Mouse (Mus musculus) lung, postnatal 0 days (tissue): Measurements from ENCODE around the gene Fam189b. TPM values are rescaled to one million over a fixed set of nuclear protein-coding genes. Genes with fewer than 3 reads are reported as not detected.

Experiments used
- ATAC-seq: fragments of 200-750 bp; cut with Nextera tagmentation; 2 replicates; pipeline ENCODE4 v1.8.0; 2017; ENCODE audit warnings: moderate library complexity
- DNase-seq: peaks from one replicate; pipeline ENCODE4 v3.0.0-alpha.2; 2016; ENCODE audit warnings: low spot score
- H3K27ac ChIP-seq: fragments of 300-500 bp; sonication (generic); 2 replicates; pipeline ENCODE4 v1.5.1; 2014; ENCODE audit warnings: antibody characterized with exemption, mild to moderate bottlenecking, low read length, mixed read lengths
- H3K27me3 ChIP-seq: fragments of 300-500 bp; sonication (generic); replicated peaks from 2 replicates; pipeline ENCODE4 v1.6.1; 2014; ENCODE audit warnings: low read length, mixed read lengths; ENCODE audit not compliant: insufficient read depth
- H3K36me3 ChIP-seq: fragments of 300-500 bp; sonication (generic); 2 replicates; pipeline ENCODE4 v1.6.1; 2014; ENCODE audit warnings: low read length, mixed read lengths; ENCODE audit not compliant: insufficient read depth
- H3K4me1 ChIP-seq: fragments of 300-500 bp; sonication (generic); 2 replicates; pipeline ENCODE4 v1.6.1; 2014; ENCODE audit warnings: antibody characterized with exemption, low read depth, low read length, mixed read lengths; ENCODE audit not compliant: insufficient read depth
- H3K4me2 ChIP-seq: fragments of 300-500 bp; sonication (generic); replicated peaks from 2 replicates; pipeline ENCODE4 v1.6.1; 2014; ENCODE audit warnings: low read depth, mild to moderate bottlenecking, low read length, moderate library complexity, mixed read lengths
- H3K4me3 ChIP-seq: fragments of 300-500 bp; sonication (generic); 2 replicates; pipeline ENCODE4 v1.5.1; 2014; ENCODE audit warnings: low read depth, low read length
- H3K9ac ChIP-seq: fragments of 300-500 bp; sonication (generic); replicated peaks from 2 replicates; pipeline ENCODE4 v1.6.1; 2014; ENCODE audit warnings: low read depth, mild to moderate bottlenecking
- H3K9me3 ChIP-seq: fragments of 300-500 bp; sonication (generic); 2 replicates; pipeline ENCODE4 v1.6.1; 2016; ENCODE audit warnings: low read length, mixed read lengths
- CTCF ChIP-seq: IDR thresholded peaks from 2 replicates; pipeline ENCODE4 v1.5.1; 2016; ENCODE audit warnings: antibody characterized with exemption, mild to moderate bottlenecking
- EP300 ChIP-seq: IDR thresholded peaks from 2 replicates; pipeline ENCODE4 v1.6.1; 2016; ENCODE audit warnings: antibody characterized with exemption, mild to moderate bottlenecking, control low read depth
- WGBS: fragments of 180-500 bp; shearing (Covaris S2); extraction: QIAGEN DNeasy Blood & Tissue Kit; methylation state at CpG from one replicate; pipeline ENCODE4 v1.1.7; 2014; 5-methylcytosine and 5-hydroxymethylcytosine counted together
- microRNA counts: library from miRNA; unstranded; fragments of <30 nt; microRNA quantifications from one replicate; lab custom pipeline; 2015
- microRNA-seq: library from miRNA; unstranded; fragments of <30 nt; microRNA quantifications from one replicate; pipeline ENCODE4, GENCODE M21; 2016
- polyA plus RNA-seq: library from polyadenylated mRNA; unstranded; fragments of >200 nt; fragmentation: Nextera tagmentation; extraction: Ambion mirVana; gene quantifications from 2 replicates; pipeline ENCODE4 v1.2.1, GENCODE M21; 2015

Fam189b gene
- polyA plus RNA-seq, 1 experiment from 2014 or later, result 6.6 TPM

DNA sequence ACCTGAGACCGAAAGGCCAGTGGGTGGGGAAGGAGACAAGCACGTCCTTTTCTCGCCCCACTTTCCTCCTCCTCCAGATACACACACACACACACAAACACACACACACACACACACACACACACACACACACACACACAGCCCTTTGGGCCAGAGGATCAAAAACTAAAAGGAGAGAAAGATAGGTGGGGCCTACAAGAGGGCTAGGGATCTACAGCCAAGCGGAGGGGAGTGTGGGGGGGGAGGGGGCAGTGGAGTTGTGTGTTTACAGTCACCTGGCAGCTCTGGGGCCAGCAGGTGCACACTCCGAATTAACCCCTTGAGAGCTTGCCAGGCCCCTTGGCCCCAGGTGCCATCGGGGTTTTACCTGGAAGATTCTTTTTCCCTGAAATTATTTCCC, 49.7 kb downstream of the Fam189b start:
- WGBS, result 51% methylated on average over 6 of the region's 6 CpGs
- Histone ChIP-seq H3K27me3 (no peaks in the 10 kb centered on the region), H3K27ac (peak overlapping the region; percentile 88), H3K9ac (no peak overlapping the region), H3K4me1 (peaks cover 7% of the 10 kb centered on the region), H3K36me3 (no peaks in the 10 kb centered on the region), H3K9me3 (no peaks in the 10 kb centered on the region), H3K4me2 (peak overlapping the region; percentile 69), H3K4me3 (no peak overlapping the region)
- no peak for TF ChIP-seq EP300
- TF ChIP-seq CTCF, result no peak
- ATAC-seq (peak; percentile 22), DNase-seq (peak; percentile 66)

DNA sequence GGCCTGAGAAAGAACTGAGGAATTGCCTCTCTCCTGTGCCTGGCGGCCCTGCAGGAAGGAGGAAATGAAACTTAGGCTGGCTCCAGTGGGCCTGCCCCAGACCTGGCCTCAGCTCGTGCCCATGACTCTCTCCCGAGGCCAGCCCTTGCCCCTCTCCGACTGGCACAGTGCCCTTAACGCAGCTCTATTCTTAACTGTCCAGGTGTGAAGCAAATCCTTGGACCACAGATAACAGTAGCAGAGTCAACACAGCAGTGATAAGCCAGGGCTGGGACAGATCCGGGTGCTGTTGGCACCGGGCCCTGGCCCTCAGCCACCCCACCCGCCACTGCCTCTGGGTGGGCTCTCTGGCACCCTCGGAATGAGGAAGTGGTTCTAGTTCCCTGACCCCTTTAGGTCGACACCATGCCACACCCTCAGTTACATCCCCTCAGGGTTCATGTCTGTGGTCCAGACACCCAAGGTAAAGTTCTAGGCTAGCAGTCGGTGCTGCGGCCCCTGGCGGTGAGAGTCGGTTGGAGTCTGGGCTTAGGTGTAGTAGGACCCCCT, 50.7 kb downstream of the Fam189b start:
- DNase-seq (peak; percentile 69), ATAC-seq (peak; percentile 56)
- peaks cover 7% of the 10 kb centered on the region for H3K4me1 ChIP-seq
- H3K27me3 ChIP-seq, result no peaks in the 10 kb centered on the region
- peak overlapping the region; percentile 69; the same call in 1 of the 2 replicates for H3K4me2 ChIP-seq
- no peak overlapping the region for H3K9ac ChIP-seq
- TF ChIP-seq EP300 (no peak), CTCF (peak; percentile 52)
- H3K27ac ChIP-seq, result peak overlapping the region; percentile 88
- H3K36me3 ChIP-seq, result no peaks in the 10 kb centered on the region
- no peak overlapping the region for H3K4me3 ChIP-seq
- H3K9me3 ChIP-seq, result no peaks in the 10 kb centered on the region
- WGBS, result 23% methylated on average over 14 of the region's 14 CpGs

DNA sequence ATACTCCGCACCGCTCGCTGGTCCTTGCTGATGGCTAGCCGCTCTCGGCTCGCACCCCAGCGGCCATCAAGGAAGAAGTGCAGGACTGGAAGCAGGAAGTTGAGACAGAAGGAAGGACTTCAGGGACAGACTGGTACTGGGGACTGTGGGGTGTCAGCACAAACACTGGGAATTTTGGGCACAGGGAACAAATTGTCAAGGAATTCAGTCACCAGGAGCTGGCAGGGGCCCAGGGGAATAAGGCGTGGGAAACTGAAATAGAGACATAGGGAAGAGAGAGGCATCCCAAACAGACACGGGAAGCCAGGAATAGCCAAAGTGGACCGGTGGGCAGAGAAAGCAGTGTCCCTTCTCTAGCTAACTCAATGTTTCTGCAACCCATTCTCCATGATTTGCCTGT, 53.6 kb downstream of the Fam189b start:
- no peak overlapping the region for H3K9ac ChIP-seq
- H3K9me3 ChIP-seq, result no peaks in the 10 kb centered on the region
- H3K27me3 ChIP-seq, result no peaks in the 10 kb centered on the region
- no peaks in the 10 kb centered on the region for H3K36me3 ChIP-seq
- no peak overlapping the region for H3K4me2 ChIP-seq
- ATAC-seq (no peak), DNase-seq (no peak)
- no peak overlapping the region for H3K27ac ChIP-seq
- H3K4me3 ChIP-seq, result no peak overlapping the region
- 77% methylated on average over 10 of the region's 10 CpGs for WGBS
- H3K4me1 ChIP-seq, result peaks cover 7% of the 10 kb centered on the region
- TF ChIP-seq CTCF, result no peak
- TF ChIP-seq EP300, result no peak

DNA sequence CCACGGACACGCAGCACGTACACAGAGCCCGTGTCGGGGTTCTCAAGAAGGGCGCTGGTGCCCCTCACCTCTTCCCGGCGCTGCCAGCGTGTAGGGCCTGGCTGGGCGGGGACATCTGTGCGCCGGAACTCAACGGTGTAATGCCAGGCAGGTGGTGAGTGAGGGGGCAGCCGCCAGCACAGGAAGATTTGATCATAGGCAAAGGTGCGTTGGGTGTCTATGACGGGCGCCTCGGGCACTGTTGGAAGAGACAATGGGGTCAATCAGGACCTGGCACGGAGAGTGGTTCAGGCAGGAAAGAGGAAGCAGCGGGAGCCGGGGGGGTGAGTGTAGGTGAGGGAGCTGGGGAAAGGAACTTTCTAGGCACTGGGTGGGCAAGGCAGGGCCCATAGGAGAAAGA, 54.7 kb downstream of the Fam189b start:
- Histone ChIP-seq H3K27ac (no peak overlapping the region), H3K27me3 (no peaks in the 10 kb centered on the region), H3K9me3 (no peaks in the 10 kb centered on the region), H3K4me3 (no peak overlapping the region), H3K36me3 (no peaks in the 10 kb centered on the region), H3K4me1 (peaks cover 7% of the 10 kb centered on the region), H3K4me2 (no peak overlapping the region), H3K9ac (no peak overlapping the region)
- WGBS, result 76% methylated on average over 21 of the region's 21 CpGs
- TF ChIP-seq CTCF (no peak), EP300 (no peak)
- no peak for DNase-seq
- ATAC-seq, result no peak

DNA sequence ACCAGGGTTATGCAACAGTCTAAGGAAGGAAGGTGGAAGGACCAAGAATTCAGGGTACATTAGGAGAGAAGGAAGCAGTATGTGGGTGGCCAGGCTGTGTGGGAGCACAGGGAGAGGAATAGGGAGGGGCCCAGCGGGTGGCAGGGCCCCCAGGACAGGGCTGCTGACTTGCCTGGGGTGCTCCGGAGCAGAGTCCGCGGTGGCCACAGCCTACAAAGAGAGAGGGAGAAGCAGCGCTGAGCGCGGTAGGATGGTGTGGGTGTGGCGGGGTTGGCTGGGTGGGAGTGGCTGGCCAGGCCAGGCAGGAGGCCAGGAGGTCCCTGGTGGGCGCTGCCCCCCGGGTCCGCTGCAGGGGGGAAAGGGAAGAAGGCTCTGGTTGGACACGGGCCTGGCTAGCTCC, 55.6 kb downstream of the Fam189b start:
- Histone ChIP-seq H3K36me3 (no peaks in the 10 kb centered on the region), H3K4me3 (no peak overlapping the region), H3K4me1 (peaks cover 3% of the 10 kb centered on the region), H3K27ac (no peak overlapping the region), H3K4me2 (0 out of 2 replicates have a peak overlapping the region, but pooled peaks have one; percentile 3), H3K27me3 (no peaks in the 10 kb centered on the region), H3K9ac (no peak overlapping the region), H3K9me3 (no peaks in the 10 kb centered on the region)
- 43% methylated on average over 12 of the region's 12 CpGs for WGBS
- no peak for TF ChIP-seq EP300
- TF ChIP-seq CTCF, result no peak
- ATAC-seq, result peak; percentile 8; the same call in 1 of the 2 replicates
- no peak for DNase-seq

MicroRNAs encoded within 50 kb of the gene (microRNA counts, 519-probe panel; counts per million panel counts)
- microRNA mmu-miR-92b (lab: Ali Mortazavi, UCI), result not detected

Small RNAs within 50 kb of the gene (microRNA-seq; reads per million reads assigned to microRNA genes)
- gene Mir92b, result 1,088 reads per million, percentile 75 among the genes with 10 or more reads in this experiment

Other genes with a start within 250 kb of the Fam189b start
- 11.9 and 15.0 TPM in 2 replicates for gene Ash1l, start 232.5 kb upstream of the Fam189b start, polyA plus RNA-seq
- 64.6 and 66.3 TPM in 2 replicates for gene Dap3, start 232.0 kb upstream of the Fam189b start, polyA plus RNA-seq
- 16.0 and 17.9 TPM in 2 replicates for gene Rusc1, start 89.8 kb upstream of the Fam189b start, polyA plus RNA-seq
- gene Gm43738, start 82.0 kb upstream of the Fam189b start, polyA plus RNA-seq, result not detected in 2 replicates
- gene Fdps, start 81.2 kb upstream of the Fam189b start, polyA plus RNA-seq, result 185 and 199 TPM in 2 replicates
- 0.14 and 0.32 TPM in 2 replicates for gene Pklr, start 47.0 kb upstream of the Fam189b start, polyA plus RNA-seq
- gene Hcn3, start 22.9 kb upstream of the Fam189b start, polyA plus RNA-seq, result 0.19 and 0.31 TPM in 2 replicates
- 16.2 and 17.7 TPM in 2 replicates for gene Clk2, start 18.3 kb upstream of the Fam189b start, polyA plus RNA-seq
- gene Scamp3, start 5.7 kb upstream of the Fam189b start, polyA plus RNA-seq, result 89.6 and 94.2 TPM in 2 replicates
- gene Gba, start 19.8 kb downstream of the Fam189b start, polyA plus RNA-seq, result 44.4 and 46.5 TPM in 2 replicates
- 77.3 and 77.7 TPM in 2 replicates for gene Thbs3, start 32.0 kb downstream of the Fam189b start, polyA plus RNA-seq
- gene Mtx1, start 43.9 kb downstream of the Fam189b start, polyA plus RNA-seq, result 99.3 and 116 TPM in 2 replicates
- gene Muc1, start 45.9 kb downstream of the Fam189b start, polyA plus RNA-seq, result 300 and 307 TPM in 2 replicates
- 282 and 309 TPM in 2 replicates for gene Krtcap2, start 62.8 kb downstream of the Fam189b start, polyA plus RNA-seq
- 1.8 and 2.1 TPM in 2 replicates for gene Trim46, start 63.2 kb downstream of the Fam189b start, polyA plus RNA-seq
- gene Dpm3, start 76.2 kb downstream of the Fam189b start, polyA plus RNA-seq, result 125 and 136 TPM in 2 replicates
- 95.7 and 96.4 TPM in 2 replicates for gene Slc50a1, start 87.4 kb downstream of the Fam189b start, polyA plus RNA-seq
- 174 and 188 TPM in 2 replicates for gene Efna1, start 98.0 kb downstream of the Fam189b start, polyA plus RNA-seq
- gene Efna3, start 139.8 kb downstream of the Fam189b start, polyA plus RNA-seq, result 4.4 and 6.7 TPM in 2 replicates
- 9.7 and 10.3 TPM in 2 replicates for gene Efna4, start 154.9 kb downstream of the Fam189b start, polyA plus RNA-seq
- 133 and 177 TPM in 2 replicates for gene Adam15, start 166.9 kb downstream of the Fam189b start, polyA plus RNA-seq
- 0.16 and 0.25 TPM in 2 replicates for gene Dcst2, start 178.8 kb downstream of the Fam189b start, polyA plus RNA-seq
- gene Dcst1, start 182.1 kb downstream of the Fam189b start, polyA plus RNA-seq, result 0.11 and 0.38 TPM in 2 replicates
- gene Zbtb7b, start 211.6 kb downstream of the Fam189b start, polyA plus RNA-seq, result 6.4 and 7.3 TPM in 2 replicates
- not detected in 2 replicates for gene Lenep, start 219.7 kb downstream of the Fam189b start, polyA plus RNA-seq
- 17.9 and 18.2 TPM in 2 replicates for gene Flad1, start 228.7 kb downstream of the Fam189b start, polyA plus RNA-seq
- gene Cks1b, start 235.2 kb downstream of the Fam189b start, polyA plus RNA-seq, result 75.5 and 83.0 TPM in 2 replicates
- gene Shc1, start 235.3 kb downstream of the Fam189b start, polyA plus RNA-seq, result 52.6 and 55.7 TPM in 2 replicates
- 19.4 and 20.7 TPM in 2 replicates for gene Pygo2, start 247.1 kb downstream of the Fam189b start, polyA plus RNA-seq